Mouse (Mus musculus) neural tube, embryonic 10.5 days (tissue): Measurements from ENCODE around the gene Agtpbp1.
A peak's percentile ranks its signal among the peaks of the same experiment; 100 is the strongest.
"Not testable (repeated sequence)": the region's sequence is repeated elsewhere in the genome, so short reads cannot be mapped to it uniquely, and the experiment has no call there.

Experiments
- DNase-seq: peaks from one replicate; pipeline ENCODE4 v3.0.0-alpha.2; 2017; ENCODE audit warnings: low spot score; ENCODE audit errors: extremely low spot score

The Agtpbp1 gene

GRCm38 (mm10) chr13:59486243-59486642 lies 98.8 kb downstream of the Agtpbp1 start:
- no peak for DNase-seq

GRCm38 (mm10) chr13:59485456-59485855 lies 99.6 kb downstream of the Agtpbp1 start:
- no peak for DNase-seq

- DNase-seq = no peak
These were observed 103.6 kb downstream of the Agtpbp1 start for GRCm38 (mm10) chr13:59481484-59481855.

GRCm38 (mm10) chr13:59480599-59481483 lies 104.2 kb downstream of the Agtpbp1 start:
- DNase-seq = no peak

- not testable (repeated sequence) for DNase-seq
These were observed 107.1 kb downstream of the Agtpbp1 start for GRCm38 (mm10) chr13:59477928-59478327.

GRCm38 (mm10) chr13:59477451-59477850 lies 107.6 kb downstream of the Agtpbp1 start:
- DNase-seq = no peak

GRCm38 (mm10) chr13:59474973-59475372 lies 110.1 kb downstream of the Agtpbp1 start:
- no peak for DNase-seq

GRCm38 (mm10) chr13:59473341-59473740 lies 111.7 kb downstream of the Agtpbp1 start:
- DNase-seq = no peak

- DNase-seq = no peak
These were observed 112.8 kb downstream of the Agtpbp1 start for GRCm38 (mm10) chr13:59472222-59472621.

- no peak for DNase-seq
These were observed 115.3 kb downstream of the Agtpbp1 start for GRCm38 (mm10) chr13:59469701-59470100.

GRCm38 (mm10) chr13:59468181-59468802 lies 116.7 kb downstream of the Agtpbp1 start:
- no peak for DNase-seq

- no peak for DNase-seq
These were observed 117.4 kb downstream of the Agtpbp1 start for GRCm38 (mm10) chr13:59467591-59467990.

GRCm38 (mm10) chr13:59460958-59461357 lies 124.1 kb downstream of the Agtpbp1 start:
- DNase-seq = no peak

- no peak for DNase-seq
These were observed 128.8 kb downstream of the Agtpbp1 start for GRCm38 (mm10) chr13:59456203-59456602.

GRCm38 (mm10) chr13:59454001-59454785 lies 130.8 kb downstream of the Agtpbp1 start:
- no peak for DNase-seq

GRCm38 (mm10) chr13:59453582-59453981 lies 131.4 kb downstream of the Agtpbp1 start:
- DNase-seq = no peak

GRCm38 (mm10) chr13:59453045-59453444 lies 132.0 kb downstream of the Agtpbp1 start:
- DNase-seq = peak; percentile 40

- DNase-seq = no peak
These were observed 134.2 kb downstream of the Agtpbp1 start for GRCm38 (mm10) chr13:59450840-59451239.

GRCm38 (mm10) chr13:59447130-59447529 lies 137.9 kb downstream of the Agtpbp1 start:
- DNase-seq = no peak

- DNase-seq = no peak
These were observed 139.8 kb downstream of the Agtpbp1 start for GRCm38 (mm10) chr13:59445179-59445578.

GRCm38 (mm10) chr13:59444371-59444770 lies 140.7 kb downstream of the Agtpbp1 start:
- no peak for DNase-seq

- no peak for DNase-seq
These were observed 145.3 kb downstream of the Agtpbp1 start for GRCm38 (mm10) chr13:59439683-59440082.
